Mouse (Mus musculus) 3134 (cell line): ENCODE measurements at regions not wholly inside any gene's neighbourhood (a gene's known extent, or its start where the extent isn't known, plus 50 kb on each side); places are given as distances from the start of the nearest gene placed in this dataset.
"Not testable (repeated sequence)": the region's sequence is repeated elsewhere in the genome, so short reads cannot be mapped to it uniquely, and the experiment has no call there.

ENCODE experiments used
- DNase-seq: peaks from one replicate; pipeline ENCODE4 v3.0.0-alpha.2; 2011; ENCODE audit warnings: low spot score; ENCODE audit not compliant: insufficient read length; ENCODE audit errors: extremely low read depth

DNA sequence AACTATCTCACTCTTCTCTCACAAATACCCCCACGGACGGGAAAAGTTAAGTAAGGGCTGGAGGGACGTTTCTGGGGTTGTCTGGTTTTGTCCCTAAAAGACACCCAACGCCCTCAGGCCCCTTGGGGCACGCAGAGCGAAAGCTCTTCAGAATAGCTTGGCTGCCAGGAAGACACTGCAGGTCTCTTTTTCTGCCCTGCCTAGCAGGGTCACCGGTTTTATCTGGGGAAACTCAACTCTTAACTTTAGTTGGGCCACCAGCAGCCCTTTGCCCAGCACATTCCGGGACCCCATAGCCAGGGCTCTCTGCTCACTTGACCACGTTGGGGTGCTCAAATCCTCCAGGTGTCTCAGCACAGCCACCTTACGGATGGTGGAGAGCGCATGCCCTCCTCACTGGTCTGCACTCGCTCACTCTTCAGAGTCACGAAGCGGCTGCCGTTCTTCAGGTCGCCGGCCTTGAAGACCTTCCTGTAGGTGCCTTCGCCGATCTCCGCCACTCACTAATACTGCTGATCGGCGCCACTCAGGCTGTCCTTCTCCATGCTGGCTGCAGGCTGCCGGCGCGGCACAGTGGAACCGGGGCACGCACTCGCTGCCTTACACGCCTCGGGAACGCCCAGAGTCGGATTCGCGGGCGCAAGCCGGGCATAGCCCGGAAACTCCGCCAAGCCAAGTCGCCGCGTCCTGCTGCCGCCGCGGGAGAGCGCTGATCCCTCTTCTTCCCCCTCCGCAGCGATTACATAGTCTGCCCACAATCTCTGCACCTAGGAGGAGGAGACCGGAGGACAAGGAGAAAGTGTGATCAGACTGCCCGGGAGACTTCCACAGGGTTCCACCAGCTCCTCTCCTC lies 83.0 kb downstream of the Ulbp1 start:
- no peak for DNase-seq

DNA sequence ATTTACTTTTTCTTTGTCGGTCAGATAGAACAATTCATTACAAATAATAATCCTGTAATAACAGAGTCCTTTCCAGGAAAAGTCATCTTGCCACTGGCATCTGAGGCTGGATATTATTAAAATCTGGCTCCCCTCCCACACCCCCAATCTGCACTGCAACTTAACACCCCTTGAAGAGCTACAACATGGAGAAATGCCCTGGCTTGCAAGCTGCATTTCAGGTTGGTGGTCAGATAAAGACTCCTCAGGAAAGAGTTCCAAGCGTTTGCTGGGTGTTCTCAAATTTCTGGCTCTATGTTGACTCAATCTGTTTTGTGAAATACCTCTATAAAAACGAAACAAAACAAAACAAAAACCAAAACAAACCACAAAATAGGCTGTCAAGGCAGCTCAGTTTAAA lies 114.6 kb downstream of the Ulbp1 start:
- not testable (repeated sequence) for DNase-seq

DNA sequence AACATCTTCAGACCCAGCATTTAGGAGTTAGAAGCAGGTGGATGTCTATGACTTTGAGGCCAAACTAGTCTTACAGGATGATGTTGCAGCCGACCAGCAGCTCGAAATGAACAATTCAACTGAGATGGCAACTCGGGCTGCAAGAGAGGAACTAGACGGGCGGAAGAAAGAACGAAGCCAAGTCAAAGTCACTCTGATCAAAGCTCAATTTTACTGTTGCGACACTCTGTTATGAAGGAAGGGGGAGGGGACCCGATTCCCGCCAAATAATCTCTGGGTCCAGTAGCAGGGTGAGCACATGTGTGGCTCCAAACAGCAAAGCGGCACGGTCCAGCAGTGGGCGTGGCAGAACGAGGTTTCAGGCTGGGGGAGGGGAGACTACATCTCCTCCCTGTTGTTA lies 129.1 kb downstream of the Ulbp1 start:
- DNase-seq, result not testable (repeated sequence)

DNA sequence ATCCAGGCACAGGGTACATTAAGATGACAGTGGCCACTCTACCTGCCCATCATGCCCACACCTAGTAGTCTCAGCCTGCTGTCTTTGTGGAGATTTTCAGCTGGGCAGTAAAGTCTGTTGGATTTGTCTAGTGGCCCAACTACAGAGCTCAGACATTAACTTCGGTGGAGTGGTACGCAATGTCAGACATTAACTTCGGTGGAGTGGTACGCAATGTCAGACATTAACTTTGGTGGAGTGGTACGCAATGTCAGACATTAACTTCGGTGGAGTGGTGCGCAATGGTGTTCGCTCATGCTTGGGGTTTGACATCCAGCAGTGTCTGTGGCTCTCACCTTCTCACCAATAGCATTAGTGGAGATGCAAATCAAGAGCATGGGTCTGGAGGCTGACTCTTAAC lies 129.7 kb downstream of the Ulbp1 start:
- DNase-seq, result not testable (repeated sequence)

DNA sequence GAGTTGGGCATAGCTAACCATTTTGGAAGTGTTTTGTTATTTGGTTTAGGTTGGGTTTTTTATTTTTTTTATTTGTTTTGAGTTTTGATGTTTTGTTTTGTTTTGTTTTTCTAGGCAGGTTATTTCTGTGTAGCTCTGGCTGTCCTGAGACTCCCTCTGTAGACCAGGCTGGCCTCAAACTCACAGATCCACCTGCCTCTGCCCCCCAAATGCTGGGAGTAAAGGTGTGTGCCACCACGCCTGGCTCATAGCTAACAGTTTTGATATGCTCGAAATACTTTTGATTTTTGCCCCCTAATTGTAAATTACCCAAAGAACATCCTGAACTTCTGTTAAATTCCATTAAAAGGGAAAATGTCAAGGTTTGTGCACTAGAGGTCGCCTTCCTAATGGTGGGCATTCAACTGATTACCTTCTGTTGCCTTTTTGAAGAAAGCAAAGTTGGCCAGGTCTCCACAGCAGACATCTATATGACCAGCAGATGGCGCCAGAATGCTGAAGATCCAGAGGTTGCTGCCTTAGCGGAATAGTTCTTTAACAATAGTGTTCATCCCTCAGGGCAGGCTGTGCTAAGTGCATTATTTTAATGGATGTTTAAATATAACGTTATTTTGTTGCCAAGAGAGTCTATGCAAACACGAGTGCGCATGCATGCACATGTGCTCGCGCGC lies 121.2 kb upstream of the Cnksr3 start:
- DNase-seq, result peak; percentile 36

DNA sequence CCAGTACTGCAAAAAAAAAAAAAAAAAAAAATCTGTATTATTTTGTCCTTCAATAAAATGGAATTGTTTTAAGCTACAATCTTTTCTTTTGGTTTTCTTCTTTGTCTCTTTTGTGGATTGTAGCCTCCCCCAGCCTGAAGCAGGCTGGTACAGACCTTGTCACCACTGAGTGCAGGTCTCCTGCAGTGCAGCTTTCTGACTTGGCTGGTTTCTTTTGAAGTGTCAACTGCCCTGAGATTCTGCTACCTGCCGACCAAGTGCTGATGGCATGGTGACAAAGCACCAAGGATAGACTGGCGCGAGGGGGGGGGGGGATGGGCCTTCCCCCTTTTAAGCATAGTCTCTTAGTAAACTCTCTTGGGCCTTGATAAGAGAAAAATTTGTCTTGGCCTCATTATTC lies 116.2 kb upstream of the Cnksr3 start:
- DNase-seq, result no peak

DNA sequence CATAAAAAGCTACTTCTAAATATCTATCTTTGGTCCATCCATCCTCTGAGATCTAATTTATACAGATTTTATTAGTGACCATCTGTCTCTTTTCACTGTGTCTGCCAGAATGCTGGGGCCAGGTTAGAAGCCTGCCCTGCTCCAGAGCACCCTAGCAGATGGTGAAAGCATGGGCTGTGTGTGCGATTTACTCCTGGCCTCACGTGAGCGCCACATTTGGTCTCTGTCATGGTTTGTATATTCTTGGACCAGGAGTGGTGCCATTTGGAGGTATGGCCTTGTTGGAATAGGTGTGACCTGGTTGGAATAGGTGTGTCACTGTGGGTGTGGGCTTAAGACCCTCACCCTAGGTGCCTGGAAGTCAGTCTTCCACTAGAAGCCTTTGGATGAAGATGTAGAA lies 115.0 kb upstream of the Cnksr3 start:
- DNase-seq, result not testable (repeated sequence)

DNA sequence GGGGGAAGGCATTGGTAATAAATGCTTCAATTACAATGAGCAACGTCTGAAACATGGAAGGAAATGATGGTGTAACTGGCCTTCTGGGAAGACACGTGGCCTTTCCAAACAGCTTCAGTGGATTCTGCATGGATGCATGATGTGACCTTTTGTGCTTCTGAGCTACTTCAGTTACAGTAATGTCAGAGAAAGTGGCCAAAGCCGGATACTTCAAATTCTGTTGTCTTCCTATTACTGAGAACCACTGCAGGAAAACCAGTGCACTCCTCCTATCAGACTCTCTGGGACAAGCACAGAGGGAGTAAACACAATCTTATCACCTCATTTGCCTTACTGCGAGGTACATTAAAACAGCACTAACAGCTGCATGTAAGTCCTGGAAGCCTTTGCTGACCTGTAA lies 113.0 kb upstream of the Cnksr3 start:
- DNase-seq, result no peak

DNA sequence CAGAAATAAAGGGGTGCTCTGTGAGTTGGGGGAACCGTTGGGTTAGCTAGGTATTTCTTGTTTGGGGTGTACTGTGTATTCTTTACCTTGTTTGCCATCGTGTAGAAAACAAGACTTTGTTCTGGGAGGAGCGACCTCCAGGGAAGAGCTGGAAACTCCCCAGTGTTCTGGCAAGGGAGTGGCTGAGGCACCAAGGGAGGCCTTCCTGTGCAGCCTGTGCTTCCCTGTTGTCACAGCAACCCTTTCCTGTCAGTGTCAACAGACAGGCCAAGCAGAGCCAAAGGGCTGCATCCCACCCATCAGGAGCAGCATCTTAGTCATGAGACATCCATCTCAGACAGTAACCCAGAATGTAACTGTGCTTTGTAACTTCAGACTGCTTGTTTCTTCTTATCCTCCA lies 111.2 kb upstream of the Cnksr3 start:
- no peak for DNase-seq

DNA sequence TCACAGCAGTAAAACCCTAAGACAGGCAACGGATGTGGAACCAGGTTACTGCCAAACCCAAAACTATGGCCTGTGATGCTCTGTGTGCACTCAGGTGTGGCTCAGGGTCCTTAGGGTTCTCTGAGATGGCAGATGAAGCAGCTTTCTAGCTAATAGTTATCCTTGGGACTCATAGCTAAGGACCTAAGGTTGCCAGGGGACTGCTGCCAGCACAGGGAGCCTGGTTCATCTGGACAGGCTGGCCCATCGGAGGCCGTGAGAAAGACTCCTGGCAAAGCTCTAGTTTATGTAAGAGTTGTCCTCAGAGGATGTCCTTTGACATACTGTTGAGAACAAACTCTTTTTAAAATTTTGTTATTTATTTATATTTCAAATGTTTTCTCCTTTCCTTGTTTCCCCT lies 97.9 kb upstream of the Cnksr3 start:
- no peak for DNase-seq

DNA sequence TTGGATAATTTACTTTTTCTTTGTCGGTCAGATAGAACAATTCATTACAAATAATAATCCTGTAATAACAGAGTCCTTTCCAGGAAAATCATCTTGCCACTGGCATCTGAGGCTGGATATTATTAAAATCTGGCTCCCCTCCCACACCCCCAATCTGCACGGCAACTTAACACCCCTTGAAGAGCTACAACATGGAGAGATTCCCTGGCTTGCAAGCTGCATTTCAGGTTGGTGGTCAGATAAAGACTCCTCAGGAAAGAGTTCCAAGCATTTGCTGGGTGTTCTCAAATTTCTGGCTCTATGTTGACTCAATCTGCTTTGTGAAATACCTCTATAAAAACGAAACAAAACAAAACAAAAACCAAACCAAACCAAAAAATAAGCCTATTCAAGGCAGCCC lies 93.8 kb upstream of the Cnksr3 start:
- not testable (repeated sequence) for DNase-seq

DNA sequence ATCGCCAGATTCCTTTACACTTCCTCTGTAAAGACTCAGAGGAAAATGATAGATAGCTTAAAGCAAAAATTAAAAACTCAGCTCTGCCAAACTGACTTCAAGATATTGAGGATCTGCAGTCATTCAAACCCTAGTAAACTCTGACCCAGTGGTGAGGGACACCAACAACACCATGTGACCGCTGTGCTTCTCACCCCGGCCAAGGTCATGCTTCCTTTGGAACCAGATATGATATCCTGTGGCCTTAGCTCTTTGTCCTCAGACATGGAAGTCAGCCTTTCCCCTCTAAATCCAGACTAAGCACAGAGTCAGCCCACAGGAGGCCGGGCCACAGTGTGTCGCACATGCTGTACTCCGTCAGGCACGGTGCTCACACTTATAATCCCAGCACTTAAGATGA lies 86.3 kb upstream of the Cnksr3 start:
- no peak for DNase-seq

DNA sequence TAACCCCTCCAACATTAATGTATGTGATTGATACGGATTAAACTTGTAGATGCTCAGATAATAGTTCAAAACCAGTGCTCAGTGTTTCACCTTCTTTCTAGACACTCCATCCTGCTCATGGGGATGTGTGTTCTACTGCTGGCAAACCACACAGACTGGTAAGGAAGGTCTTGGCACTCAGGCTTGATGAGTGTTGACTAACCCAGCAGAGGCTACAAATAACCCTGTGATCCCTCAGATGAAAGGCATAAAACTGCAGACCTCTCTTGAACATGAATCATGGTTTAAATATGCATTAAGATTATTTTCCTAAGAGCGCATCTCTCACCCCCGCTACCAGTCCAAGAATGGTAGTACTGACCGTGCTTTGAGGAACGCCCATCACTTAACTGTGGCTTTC lies 83.9 kb upstream of the Cnksr3 start:
- DNase-seq, result peak; percentile 21

DNA sequence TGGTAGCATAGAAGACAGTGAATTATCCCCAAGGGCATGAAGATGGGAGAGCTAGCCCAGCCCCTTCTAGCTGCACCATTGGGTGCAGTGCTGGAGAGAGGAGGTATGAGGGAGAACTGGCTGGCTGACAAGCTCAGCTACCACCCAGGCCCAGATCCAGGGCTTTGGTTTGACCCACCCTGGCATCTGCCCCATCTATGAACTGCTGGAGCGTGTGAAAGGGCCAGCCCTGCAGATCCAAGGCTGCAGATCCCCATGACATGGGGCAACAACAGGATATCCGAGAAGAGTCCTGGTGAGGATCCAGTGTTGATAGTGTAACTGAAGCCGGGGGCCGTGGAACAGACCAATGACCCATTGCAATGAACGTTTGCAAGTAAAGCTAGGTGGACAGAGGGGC lies 81.2 kb upstream of the Cnksr3 start:
- DNase-seq, result no peak

DNA sequence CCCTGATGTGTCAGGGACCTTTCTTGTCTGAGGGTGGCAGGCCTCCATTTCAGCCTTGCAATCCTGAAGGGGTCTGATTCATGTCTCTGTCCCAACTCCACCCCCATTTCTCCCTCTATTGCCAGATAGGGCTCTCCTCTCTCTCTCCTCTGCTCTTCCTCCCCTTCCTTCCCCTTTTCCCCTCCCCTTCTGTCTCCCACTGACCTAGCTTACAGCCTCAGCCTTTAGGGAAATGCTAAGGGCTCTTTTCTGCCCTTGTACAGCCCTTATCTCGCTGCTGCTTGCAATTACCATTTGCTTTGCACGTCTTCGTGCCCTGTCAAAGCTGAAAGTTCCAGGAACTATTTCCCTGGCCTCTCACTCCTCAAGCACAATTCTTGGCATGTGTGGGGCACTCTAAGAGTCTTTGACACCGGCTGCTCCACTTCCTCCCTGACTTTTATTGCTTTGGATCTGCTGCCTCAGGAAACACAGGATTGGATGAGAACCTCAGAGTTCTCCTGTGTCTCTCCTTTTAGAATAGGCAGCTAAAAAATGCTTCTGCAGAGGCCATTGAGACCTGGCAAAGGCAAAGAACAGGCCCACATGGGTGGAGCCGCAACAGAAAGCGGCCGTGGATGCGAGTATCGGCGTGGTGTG lies 77.9 kb upstream of the Cnksr3 start:
- DNase-seq, result peak; percentile 11

DNA sequence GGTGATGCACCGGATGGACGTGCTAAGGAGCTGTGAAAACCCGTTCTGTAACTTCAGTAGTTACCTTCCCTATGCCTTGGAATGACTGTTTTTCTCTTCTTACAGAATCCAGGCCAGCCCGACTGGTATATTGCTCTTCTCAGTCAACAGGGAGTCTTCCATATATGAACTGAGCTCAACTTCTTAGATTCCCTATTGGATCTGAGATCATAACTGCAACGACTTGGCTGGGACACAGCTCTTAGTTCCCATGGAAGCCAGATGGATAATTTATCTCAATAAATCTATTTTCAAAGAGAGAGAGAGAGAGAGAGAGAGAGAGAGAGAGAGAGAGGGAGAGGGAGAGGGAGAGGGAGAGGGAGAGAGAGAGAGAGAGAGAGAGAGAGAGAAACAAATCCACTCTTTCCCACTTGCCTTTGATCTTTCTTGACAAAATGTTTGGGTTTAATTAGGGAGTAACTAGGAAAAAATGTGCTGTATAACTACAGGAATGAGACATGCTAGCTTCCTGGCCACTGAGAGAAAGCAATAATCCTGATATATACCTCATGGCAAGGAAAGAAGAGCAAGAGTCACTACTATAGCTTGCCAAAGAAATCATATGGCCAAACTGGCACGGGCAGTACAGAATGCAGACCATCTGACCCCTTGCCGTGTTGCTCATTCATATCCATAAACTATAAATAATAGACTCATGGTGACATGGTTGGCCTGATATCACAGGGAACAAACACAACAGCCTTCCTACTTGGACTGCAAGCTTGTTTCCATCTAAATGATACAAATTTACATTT lies 73.3 kb upstream of the Cnksr3 start:
- DNase-seq, result no peak

DNA sequence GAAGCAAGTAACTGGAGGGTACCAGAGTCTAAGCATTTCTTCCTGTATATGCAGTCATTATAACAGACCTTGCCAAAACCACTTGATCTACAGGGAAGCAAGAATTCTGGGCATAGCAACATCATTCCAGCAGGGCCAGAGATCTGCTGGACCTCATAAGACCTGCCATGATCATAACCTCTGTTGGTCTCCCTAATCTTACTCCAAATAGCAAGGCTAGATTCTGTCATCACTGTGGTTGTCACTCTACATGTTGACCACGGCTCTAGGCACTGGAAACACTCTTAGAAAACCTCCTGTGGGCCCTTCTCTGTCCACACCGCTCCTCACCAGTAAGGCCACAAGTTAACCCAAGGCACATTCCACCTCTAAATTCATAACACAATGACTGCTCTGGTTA lies 68.4 kb upstream of the Cnksr3 start:
- DNase-seq, result no peak

DNA sequence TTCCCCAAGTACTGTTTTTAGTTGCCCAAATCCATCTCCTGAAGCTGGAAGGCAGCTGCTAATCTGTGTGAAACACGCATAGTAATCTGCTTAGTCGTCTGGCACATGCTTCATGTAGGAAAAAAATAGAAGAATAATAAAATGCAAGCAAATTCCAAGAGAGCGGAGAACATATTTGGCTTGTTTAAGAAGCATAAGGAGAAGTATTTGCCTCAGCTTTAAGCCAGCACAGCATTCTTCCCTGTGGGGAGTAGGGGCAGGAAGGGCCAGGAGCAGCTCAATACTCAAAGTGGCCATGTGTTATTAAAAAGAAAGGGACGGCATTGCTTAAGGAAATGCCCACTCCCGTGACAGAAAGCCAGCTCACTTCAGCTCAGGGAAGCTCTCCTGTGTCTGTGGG lies 66.8 kb upstream of the Cnksr3 start:
- peak; percentile 14 for DNase-seq

DNA sequence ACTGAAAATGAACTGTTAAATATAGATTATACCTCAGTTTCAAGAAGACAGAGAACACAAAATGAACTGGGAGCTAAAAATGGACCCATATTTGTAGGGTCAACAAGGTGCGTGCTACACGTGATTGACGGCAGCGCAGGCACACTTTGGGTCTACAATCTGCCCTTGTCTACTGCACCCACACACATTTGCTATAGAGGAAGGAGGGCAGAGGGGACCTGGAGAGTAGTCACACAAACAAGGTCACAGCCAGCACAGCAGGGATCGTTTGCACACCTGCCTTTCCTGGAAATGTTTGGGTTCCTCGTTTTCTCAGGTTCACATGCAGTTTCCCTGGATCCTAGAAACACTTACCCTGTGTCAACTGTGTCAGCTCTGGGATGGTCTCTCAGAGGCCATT lies 63.3 kb upstream of the Cnksr3 start:
- DNase-seq, result no peak

DNA sequence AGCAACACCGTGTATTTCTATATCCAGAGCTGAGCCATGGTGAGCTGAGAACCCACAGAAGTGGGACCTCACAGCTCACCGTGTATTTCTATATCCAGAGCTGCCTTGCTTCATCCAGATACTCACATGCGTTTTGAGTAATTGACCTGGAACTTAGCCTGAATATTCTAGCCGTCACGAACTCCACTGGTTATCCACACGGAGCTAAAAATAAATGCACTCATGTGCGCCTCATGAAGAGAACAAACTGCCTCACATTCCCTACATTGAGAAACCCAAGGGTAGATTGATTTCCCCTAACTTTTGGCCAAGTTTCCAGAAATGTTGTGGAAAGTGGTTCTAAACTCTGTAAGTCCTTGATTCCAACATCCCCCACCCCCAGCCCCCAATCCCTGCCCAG lies 62.4 kb upstream of the Cnksr3 start:
- no peak for DNase-seq

DNA sequence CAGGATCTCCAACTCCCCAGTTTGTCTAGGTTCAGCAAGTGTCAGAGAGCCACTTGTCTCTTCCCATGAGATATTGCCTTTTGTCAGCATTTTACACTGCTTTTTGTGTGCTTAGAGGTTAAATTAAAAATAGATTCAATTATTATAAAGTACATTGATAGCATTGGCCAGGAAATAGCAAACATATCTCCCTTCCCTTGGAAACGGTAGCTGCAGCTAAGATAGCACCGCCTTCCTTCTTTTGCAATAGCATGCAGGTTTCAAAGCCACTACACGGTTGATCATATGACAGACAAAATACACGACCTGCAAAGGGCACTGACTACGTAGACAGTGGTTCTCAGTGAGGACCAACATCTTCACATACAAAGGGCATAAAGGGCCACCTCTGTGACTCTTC lies 59.1 kb upstream of the Cnksr3 start:
- DNase-seq, result no peak
